Mouse (Mus musculus): ENCODE data around the gene Gipc3. TPM values are rescaled to one million over a fixed set of nuclear protein-coding genes. Genes with fewer than 3 reads are reported as not detected.

Gipc3 gene
- total RNA-seq, 2 experiments from 2014 or later, result not detected

GRCm38 (mm10) chr10:81376561-81377361 lies 33.7 kb upstream of the Gipc3 start:
- 0 out of 2 replicates have a peak, but pooled peaks have one; percentile 10 for ATAC-seq (replicated peaks; ENCODE audit: low FRiP score, poor library complexity, severe bottlenecking)

- ATAC-seq (replicated peaks; ENCODE audit: low FRiP score, poor library complexity, severe bottlenecking), result no peak
Measured at GRCm38 (mm10) chr10:81375322-81375721, 32.3 kb upstream of the Gipc3 start.

GRCm38 (mm10) chr10:81367207-81367495 lies 24.1 kb upstream of the Gipc3 start:
- ATAC-seq (replicated peaks; ENCODE audit: low FRiP score, poor library complexity, severe bottlenecking), result no peak

- 0 out of 2 replicates have a peak, but pooled peaks have one; percentile 0 for ATAC-seq (replicated peaks; ENCODE audit: low FRiP score, poor library complexity, severe bottlenecking)
Measured at GRCm38 (mm10) chr10:81366477-81367206, 23.6 kb upstream of the Gipc3 start.

- ATAC-seq (replicated peaks; ENCODE audit: low FRiP score, poor library complexity, severe bottlenecking), result peak; percentile 3
Measured at GRCm38 (mm10) chr10:81365672-81366476, 22.8 kb upstream of the Gipc3 start, which contains the start of gene 4930404N11Rik. TSS of gene 4930404N11Rik (minus strand) at chr10:81365816.

GRCm38 (mm10) chr10:81365073-81365472 lies 22.0 kb upstream of the Gipc3 start:
- ATAC-seq (replicated peaks; ENCODE audit: low FRiP score, poor library complexity, severe bottlenecking), result peak; percentile 9

- ATAC-seq (replicated peaks; ENCODE audit: low FRiP score, poor library complexity, severe bottlenecking), result 0 out of 2 replicates have a peak, but pooled peaks have one; percentile 0
Measured at GRCm38 (mm10) chr10:81364666-81365065, 21.6 kb upstream of the Gipc3 start.

- no peak for ATAC-seq (replicated peaks; ENCODE audit: low FRiP score, poor library complexity, severe bottlenecking)
Measured at GRCm38 (mm10) chr10:81363436-81364346, 20.6 kb upstream of the Gipc3 start.

- ATAC-seq (replicated peaks; ENCODE audit: low FRiP score, poor library complexity, severe bottlenecking), result peak; percentile 66
Measured at GRCm38 (mm10) chr10:81362336-81362949, 19.4 kb upstream of the Gipc3 start.

GRCm38 (mm10) chr10:81360721-81361120 lies 17.7 kb upstream of the Gipc3 start:
- no peak for ATAC-seq (replicated peaks; ENCODE audit: low FRiP score, poor library complexity, severe bottlenecking)

- ATAC-seq (replicated peaks; ENCODE audit: low FRiP score, poor library complexity, severe bottlenecking), result no peak
Measured at GRCm38 (mm10) chr10:81358841-81359240, 15.8 kb upstream of the Gipc3 start.

- ATAC-seq (replicated peaks; ENCODE audit: low FRiP score, poor library complexity, severe bottlenecking), result no peak
Measured at GRCm38 (mm10) chr10:81358209-81358608, 15.1 kb upstream of the Gipc3 start.

- ATAC-seq (replicated peaks; ENCODE audit: low FRiP score, poor library complexity, severe bottlenecking), result peak; percentile 86
Measured at GRCm38 (mm10) chr10:81356991-81357844, 14.2 kb upstream of the Gipc3 start, which contains the start of gene Mfsd12. TSS of gene Mfsd12 (plus strand) at chr10:81357491.

GRCm38 (mm10) chr10:81356352-81356990 lies 13.4 kb upstream of the Gipc3 start:
- 0 out of 2 replicates have a peak, but pooled peaks have one; percentile 10 for ATAC-seq (replicated peaks; ENCODE audit: low FRiP score, poor library complexity, severe bottlenecking)

- ATAC-seq (replicated peaks; ENCODE audit: low FRiP score, poor library complexity, severe bottlenecking), result no peak
Measured at GRCm38 (mm10) chr10:81355533-81355932, 12.5 kb upstream of the Gipc3 start.

- ATAC-seq (replicated peaks; ENCODE audit: low FRiP score, poor library complexity, severe bottlenecking), result no peak
Measured at GRCm38 (mm10) chr10:81354738-81355477, 11.8 kb upstream of the Gipc3 start.
